Mouse (Mus musculus) spleen, postnatal 14 days (tissue): ENCODE results near the gene Def8.

Experiments used
- DNase-seq, 2 experiments: peaks; one replicate each; pipeline ENCODE4 v3.0.0; 2021 to 2022; ENCODE audit warnings: low spot score in 2 of 2

Def8 gene

GRCm38 (mm10) chr8:123423441-123423840 lies at the start of gene Def8:
Gene Def8, plus strand, starts transcription at chr8:123423527.
- no peak for DNase-seq

GRCm38 (mm10) chr8:123374239-123374578 lies 49.1 kb upstream of the Def8 start:
- DNase-seq: peak; percentile 90 to 96

GRCm38 (mm10) chr8:123375701-123376100 lies 47.6 kb upstream of the Def8 start:
- DNase-seq: no peak

- DNase-seq: no peak
These were observed 47.2 kb upstream of the Def8 start for GRCm38 (mm10) chr8:123376106-123376505.

GRCm38 (mm10) chr8:123381711-123382110 lies 41.6 kb upstream of the Def8 start:
- DNase-seq: no peak

- no peak for DNase-seq
These were observed 40.8 kb upstream of the Def8 start for GRCm38 (mm10) chr8:123382516-123382915.

GRCm38 (mm10) chr8:123384883-123385540 lies 38.3 kb upstream of the Def8 start:
- peak in 1 of 2 experiments; percentile 19 for DNase-seq

GRCm38 (mm10) chr8:123387041-123387440 lies 36.3 kb upstream of the Def8 start:
- no peak for DNase-seq

GRCm38 (mm10) chr8:123387801-123388200 lies 35.5 kb upstream of the Def8 start:
- DNase-seq: no peak

GRCm38 (mm10) chr8:123389026-123389425 lies 34.3 kb upstream of the Def8 start:
- DNase-seq: no peak

- no peak for DNase-seq
These were observed 25.0 kb upstream of the Def8 start for GRCm38 (mm10) chr8:123398308-123398707.

GRCm38 (mm10) chr8:123401936-123402335 lies 21.4 kb upstream of the Def8 start:
- no peak for DNase-seq

GRCm38 (mm10) chr8:123402730-123403326 lies 20.5 kb upstream of the Def8 start:
- DNase-seq: no peak

- no peak for DNase-seq
These were observed 18.8 kb upstream of the Def8 start for GRCm38 (mm10) chr8:123404521-123404920.

- peak; percentile 47 to 67 for DNase-seq
These were observed 16.5 kb upstream of the Def8 start, which contains the start of gene Mc1r for GRCm38 (mm10) chr8:123406786-123407185. Gene Mc1r, plus strand, starts transcription at chr8:123407107.

GRCm38 (mm10) chr8:123407612-123408011 lies 15.7 kb upstream of the Def8 start:
- DNase-seq: no peak

GRCm38 (mm10) chr8:123408586-123409544 lies 14.5 kb upstream of the Def8 start:
- DNase-seq: peak in 1 of 2 experiments; percentile 53

- DNase-seq: no peak
These were observed 13.2 kb upstream of the Def8 start for GRCm38 (mm10) chr8:123410049-123410587.

GRCm38 (mm10) chr8:123410788-123411187 lies 12.5 kb upstream of the Def8 start:
- no peak for DNase-seq

- DNase-seq: peak in 1 of 2 experiments; percentile 37
These were observed 12.1 kb upstream of the Def8 start, which contains the start of gene Tubb3 for GRCm38 (mm10) chr8:123411246-123411645. Gene Tubb3, plus strand, starts transcription at chr8:123411424.

GRCm38 (mm10) chr8:123411781-123412327 lies 11.5 kb upstream of the Def8 start:
- no peak for DNase-seq
